Comparison of ENCODE assay signal across 31 mouse cellular contexts in genomic region chr3:88384364-88384763, GRCm38 (mm10). TPM values are rescaled to one million over a fixed set of nuclear protein-coding genes. Genes with fewer than 3 reads are reported as not detected.
"Had no signal": no experiment of that assay in that cellular context is flagged by ENCODE, and none has a peak within 500 bp of the region (broad histone marks: within the 10 kb centered on the region; RNA-seq: fewer than 3 reads in every experiment).

TSS of gene Bglap (minus strand) at chr3:88384464.

- H3K9ac ChIP-seq: heart, embryonic 13.5 days; heart, embryonic 15.5 days; hindbrain, embryonic 13.5 days; hindbrain, embryonic 15.5 days; kidney, embryonic 15.5 days; limb, embryonic 12.5 days; liver, embryonic 12.5 days; liver, embryonic 14.5 days had no signal

- H3K4me2 ChIP-seq: heart, embryonic 11.5 days; heart, embryonic 13.5 days; heart, embryonic 15.5 days; hindbrain, embryonic 13.5 days; hindbrain, embryonic 15.5 days; kidney, embryonic 15.5 days; limb, embryonic 12.5 days; liver, embryonic 12.5 days had no signal

- H3K9me3 ChIP-seq: heart, embryonic 13.5 days; heart, embryonic 15.5 days; hindbrain, embryonic 13.5 days; hindbrain, embryonic 15.5 days; kidney, embryonic 15.5 days; limb, embryonic 12.5 days; liver, embryonic 12.5 days had no signal

- ATAC-seq: hindbrain, postnatal 0 days; intestine, embryonic 16.5 days; liver, embryonic 12.5 days had no signal

- H3K36me3 ChIP-seq: heart, embryonic 13.5 days; heart, embryonic 15.5 days; hindbrain, embryonic 13.5 days; hindbrain, embryonic 15.5 days; kidney, embryonic 15.5 days; limb, embryonic 12.5 days; liver, embryonic 12.5 days had no signal

- H3K27ac ChIP-seq: gastrocnemius, adult 2 months; heart, embryonic 13.5 days; heart, embryonic 15.5 days; hindbrain, embryonic 13.5 days; hindbrain, embryonic 15.5 days; hindbrain, postnatal 0 days; kidney, embryonic 15.5 days; kidney, postnatal 0 days; limb, embryonic 12.5 days; liver, embryonic 12.5 days; liver, embryonic 14.5 days had no signal

- H3K4me3 ChIP-seq: gastrocnemius, adult 2 months; heart, embryonic 13.5 days; heart, embryonic 15.5 days; hindbrain, embryonic 13.5 days; hindbrain, embryonic 15.5 days; kidney, embryonic 15.5 days; limb, embryonic 12.5 days; liver, embryonic 12.5 days had no signal

- DNase-seq: gastrocnemius, adult 2 months; gastrocnemius, postnatal 10 days; gastrocnemius, postnatal 36 days; heart, adult 11 months; heart, postnatal 14 days; heart, postnatal 36 days; kidney, adult 11 months; kidney, adult 2 months; kidney, adult 9 months; kidney, postnatal 14 days; kidney, postnatal 36 days; layer of hippocampus, adult 9-11 months; layer of hippocampus, postnatal 36 days; left cerebral cortex, postnatal 4 days had no signal

- H3K27me3 ChIP-seq: heart, embryonic 13.5 days; heart, embryonic 15.5 days; hindbrain, embryonic 13.5 days; hindbrain, embryonic 15.5 days; kidney, embryonic 15.5 days; limb, embryonic 12.5 days had no signal

RNA-seq across cellular contexts. Expression of gene Bglap, which starts in this region (rescaled TPM):
- polyA plus RNA-seq: gonadal fat pad, adult 2 months; heart, embryonic 11.5 days; heart, embryonic 13.5 days; heart, embryonic 15.5 days; heart, postnatal 0 days; hindbrain, embryonic 11.5 days; hindbrain, embryonic 13.5 days; hindbrain, embryonic 15.5 days; hindbrain, postnatal 0 days; intestine, embryonic 16.5 days; kidney, adult 2 months; kidney, embryonic 15.5 days; kidney, postnatal 0 days; limb, embryonic 12.5 days; liver, adult 2 months; liver, embryonic 12.5 days; liver, embryonic 14.5 days; liver, embryonic 16.5 days had no signal
